Mouse (Mus musculus): Measurements from ENCODE around the gene 2310022A10Rik.
A peak's percentile ranks its signal among the peaks of the same experiment; 100 is the strongest.

2310022A10Rik gene

GRCm38 (mm10) chr7:27591266-27592216 lies 38.5 kb downstream of the 2310022A10Rik start, which contains the start of gene Akt2:
Gene Akt2, plus strand, starts transcription at chr7:27591552.
- peak; percentile 95 for DNase-seq (ENCODE audit: low spot score)

- no peak for DNase-seq (ENCODE audit: low spot score)
Observed at GRCm38 (mm10) chr7:27592217-27592929, 39.3 kb downstream of the 2310022A10Rik start.

GRCm38 (mm10) chr7:27592934-27593645 lies 40.1 kb downstream of the 2310022A10Rik start:
- no peak for DNase-seq (ENCODE audit: low spot score)

- peak; percentile 34 for DNase-seq (ENCODE audit: low spot score)
Observed at GRCm38 (mm10) chr7:27596586-27597503, 43.8 kb downstream of the 2310022A10Rik start.

- no peak for DNase-seq (ENCODE audit: low spot score)
Observed at GRCm38 (mm10) chr7:27598053-27598452, 45.0 kb downstream of the 2310022A10Rik start.

GRCm38 (mm10) chr7:27601628-27602027 lies 48.6 kb downstream of the 2310022A10Rik start:
- DNase-seq (ENCODE audit: low spot score): no peak

GRCm38 (mm10) chr7:27602161-27602560 lies 49.1 kb downstream of the 2310022A10Rik start:
- no peak for DNase-seq (ENCODE audit: low spot score)

GRCm38 (mm10) chr7:27602835-27603234 lies 49.8 kb downstream of the 2310022A10Rik start:
- DNase-seq (ENCODE audit: low spot score): no peak

GRCm38 (mm10) chr7:27604661-27605348 lies 51.8 kb downstream of the 2310022A10Rik start:
- DNase-seq (ENCODE audit: low spot score): no peak

- no peak for DNase-seq (ENCODE audit: low spot score)
Observed at GRCm38 (mm10) chr7:27605499-27606285, 52.7 kb downstream of the 2310022A10Rik start.

GRCm38 (mm10) chr7:27606481-27607254 lies 53.6 kb downstream of the 2310022A10Rik start:
- DNase-seq (ENCODE audit: low spot score): no peak

- DNase-seq (ENCODE audit: low spot score): no peak
Observed at GRCm38 (mm10) chr7:27607580-27607979, 54.5 kb downstream of the 2310022A10Rik start.

- DNase-seq (ENCODE audit: low spot score): no peak
Observed at GRCm38 (mm10) chr7:27608130-27608529, 55.1 kb downstream of the 2310022A10Rik start.

GRCm38 (mm10) chr7:27609285-27609684 lies 56.3 kb downstream of the 2310022A10Rik start:
- DNase-seq (ENCODE audit: low spot score): no peak

GRCm38 (mm10) chr7:27609688-27610087 lies 56.7 kb downstream of the 2310022A10Rik start:
- DNase-seq (ENCODE audit: low spot score): no peak

GRCm38 (mm10) chr7:27610370-27610769 lies 57.3 kb downstream of the 2310022A10Rik start:
- no peak for DNase-seq (ENCODE audit: low spot score)

- DNase-seq (ENCODE audit: low spot score): no peak
Observed at GRCm38 (mm10) chr7:27610871-27611270, 57.8 kb downstream of the 2310022A10Rik start.

GRCm38 (mm10) chr7:27612940-27613339 lies 59.9 kb downstream of the 2310022A10Rik start:
- no peak for DNase-seq (ENCODE audit: low spot score)
